Mouse (Mus musculus): ENCODE results near the gene Etv6. TPM values are rescaled to one million over a fixed set of nuclear protein-coding genes. Genes with fewer than 3 reads are reported as not detected.

Etv6 gene
- polyA plus RNA-seq, 1 experiment from 2014 or later: 14.7 TPM

- Histone ChIP-seq H3K27ac (peak overlapping the region; percentile 100), H3K27me3 (no peaks in the 10 kb centered on the region), H3K4me3 (peak overlapping the region; percentile 60), H3K4me1 (peaks cover 34% of the 10 kb centered on the region), H3K9ac (peak overlapping the region; percentile 97), H3K36me3 (no peaks in the 10 kb centered on the region), H3K4me2 (peak overlapping the region; percentile 68), H3K9me3 (no peaks in the 10 kb centered on the region)
- no peak for ATAC-seq (ENCODE audit: borderline replicate concordance, extremely low read depth, low FRiP score, low TSS enrichment)
- WGBS: under 1% methylated on average over 8 of the region's 8 CpGs
These were observed 1.1 kb upstream of the Etv6 start for GRCm38 (mm10) chr6:134034436-134034835.

GRCm38 (mm10) chr6:134034904-134035489 is 503 bp upstream of the Etv6 start:
- peak overlapping the region; percentile 100 for H3K27ac ChIP-seq
- H3K9me3 ChIP-seq: no peaks in the 10 kb centered on the region
- peak overlapping the region; percentile 97 for H3K9ac ChIP-seq
- peak overlapping the region; percentile 60 for H3K4me3 ChIP-seq
- H3K27me3 ChIP-seq: no peaks in the 10 kb centered on the region
- ATAC-seq (ENCODE audit: borderline replicate concordance, extremely low read depth, low FRiP score, low TSS enrichment): peak; percentile 93
- no peaks in the 10 kb centered on the region for H3K36me3 ChIP-seq
- H3K4me2 ChIP-seq: peak overlapping the region; percentile 68
- H3K4me1 ChIP-seq: peaks cover 37% of the 10 kb centered on the region
- under 1% methylated on average over 55 of the region's 55 CpGs for WGBS

- no peaks in the 10 kb centered on the region for H3K27me3 ChIP-seq
- H3K4me1 ChIP-seq: peaks cover 48% of the 10 kb centered on the region
- 2% methylated on average over 7 of the region's 8 CpGs for WGBS
- peak overlapping the region; percentile 60 for H3K4me3 ChIP-seq
- peak overlapping the region; percentile 97 for H3K9ac ChIP-seq
- peak overlapping the region; percentile 68 for H3K4me2 ChIP-seq
- H3K9me3 ChIP-seq: no peaks in the 10 kb centered on the region
- ATAC-seq (ENCODE audit: borderline replicate concordance, extremely low read depth, low FRiP score, low TSS enrichment): no peak
- H3K27ac ChIP-seq: peak overlapping the region; percentile 100
- no peaks in the 10 kb centered on the region for H3K36me3 ChIP-seq
These were observed 1.0 kb downstream of the Etv6 start for GRCm38 (mm10) chr6:134036491-134036911.

GRCm38 (mm10) chr6:134036951-134037431 is 1.5 kb downstream of the Etv6 start:
- H3K4me3 ChIP-seq: peak overlapping the region; percentile 60
- no peaks in the 10 kb centered on the region for H3K9me3 ChIP-seq
- WGBS: 2% methylated on average over 3 of the region's 3 CpGs
- H3K4me1 ChIP-seq: peaks cover 53% of the 10 kb centered on the region
- no peak for ATAC-seq (ENCODE audit: borderline replicate concordance, extremely low read depth, low FRiP score, low TSS enrichment)
- H3K9ac ChIP-seq: peak overlapping the region; percentile 97
- H3K27ac ChIP-seq: 0 out of 2 replicates have a peak overlapping the region, but pooled peaks have one; percentile 31
- H3K36me3 ChIP-seq: no peaks in the 10 kb centered on the region
- peak overlapping the region; percentile 68 for H3K4me2 ChIP-seq
- no peaks in the 10 kb centered on the region for H3K27me3 ChIP-seq

- Histone ChIP-seq H3K4me3 (peak overlapping the region; percentile 60), H3K27me3 (no peaks in the 10 kb centered on the region), H3K27ac (no peak overlapping the region), H3K4me1 (peaks cover 59% of the 10 kb centered on the region), H3K36me3 (no peaks in the 10 kb centered on the region), H3K4me2 (peak overlapping the region; percentile 68), H3K9ac (0 out of 2 replicates have a peak overlapping the region, but pooled peaks have one; percentile 10), H3K9me3 (no peaks in the 10 kb centered on the region)
- ATAC-seq (ENCODE audit: borderline replicate concordance, extremely low read depth, low FRiP score, low TSS enrichment): no peak
- WGBS: 16% methylated on average over 10 of the region's 10 CpGs
These were observed 2.5 kb downstream of the Etv6 start for GRCm38 (mm10) chr6:134037960-134038359.

- Histone ChIP-seq H3K27ac (no peak overlapping the region), H3K4me2 (peak overlapping the region; percentile 68)
These were observed 3.4 kb downstream of the Etv6 start for GRCm38 (mm10) chr6:134038881-134039280.

GRCm38 (mm10) chr6:134039351-134039750 is 3.9 kb downstream of the Etv6 start:
- no peaks in the 10 kb centered on the region for H3K27me3 ChIP-seq
- 0 out of 2 replicates have a peak overlapping the region, but pooled peaks have one; percentile 68 for H3K4me2 ChIP-seq
- H3K27ac ChIP-seq: no peak overlapping the region
- no peak overlapping the region for H3K4me3 ChIP-seq
- H3K9ac ChIP-seq: no peak overlapping the region
- H3K9me3 ChIP-seq: no peaks in the 10 kb centered on the region
- no peak for ATAC-seq (ENCODE audit: borderline replicate concordance, extremely low read depth, low FRiP score, low TSS enrichment)
- no peaks in the 10 kb centered on the region for H3K36me3 ChIP-seq
- 61% methylated on average over 8 of the region's 8 CpGs for WGBS
- peaks cover 65% of the 10 kb centered on the region for H3K4me1 ChIP-seq

More at GRCm38 (mm10) chr6:134038881-134039280, 3.4 kb downstream of the Etv6 start:
- Histone ChIP-seq H3K4me1 (peaks cover 65% of the 10 kb centered on the region), H3K9me3 (no peaks in the 10 kb centered on the region), H3K4me3 (no peak overlapping the region; the same call in 1 of the 2 replicates), H3K9ac (peak overlapping the region; percentile 4; the same call in 1 of the 2 replicates), H3K36me3 (no peaks in the 10 kb centered on the region), H3K27me3 (no peaks in the 10 kb centered on the region)
- ATAC-seq (ENCODE audit: borderline replicate concordance, extremely low read depth, low FRiP score, low TSS enrichment): no peak
- WGBS: 8% methylated on average over 6 of the region's 6 CpGs

GRCm38 (mm10) chr6:134040312-134040711 is 4.8 kb downstream of the Etv6 start:
- no peaks in the 10 kb centered on the region for H3K36me3 ChIP-seq
- no peak overlapping the region for H3K4me3 ChIP-seq
- no peak overlapping the region for H3K9ac ChIP-seq
- WGBS: 62% methylated on average over 3 of the region's 3 CpGs
- H3K9me3 ChIP-seq: no peaks in the 10 kb centered on the region
- H3K4me2 ChIP-seq: no peak overlapping the region
- no peaks in the 10 kb centered on the region for H3K27me3 ChIP-seq
- no peak overlapping the region for H3K27ac ChIP-seq
- peaks cover 74% of the 10 kb centered on the region for H3K4me1 ChIP-seq
- ATAC-seq (ENCODE audit: borderline replicate concordance, extremely low read depth, low FRiP score, low TSS enrichment): no peak

- ATAC-seq (ENCODE audit: borderline replicate concordance, extremely low read depth, low FRiP score, low TSS enrichment): no peak
- H3K36me3 ChIP-seq: no peaks in the 10 kb centered on the region
- H3K9me3 ChIP-seq: no peaks in the 10 kb centered on the region
- no peak overlapping the region for H3K4me3 ChIP-seq
- WGBS: 73% methylated on average over 7 of the region's 7 CpGs
- no peak overlapping the region for H3K9ac ChIP-seq
- no peak overlapping the region for H3K27ac ChIP-seq
- no peaks in the 10 kb centered on the region for H3K27me3 ChIP-seq
- no peak overlapping the region for H3K4me2 ChIP-seq
- H3K4me1 ChIP-seq: peaks cover 84% of the 10 kb centered on the region
These were observed 5.8 kb downstream of the Etv6 start for GRCm38 (mm10) chr6:134041286-134041685.

- Histone ChIP-seq H3K27ac (no peak overlapping the region), H3K9me3 (no peaks in the 10 kb centered on the region), H3K36me3 (no peaks in the 10 kb centered on the region), H3K9ac (no peak overlapping the region), H3K27me3 (no peaks in the 10 kb centered on the region), H3K4me2 (no peak overlapping the region), H3K4me1 (peaks cover 86% of the 10 kb centered on the region), H3K4me3 (no peak overlapping the region)
- 40% methylated on average over 12 of the region's 12 CpGs for WGBS
- ATAC-seq (ENCODE audit: borderline replicate concordance, extremely low read depth, low FRiP score, low TSS enrichment): no peak
These were observed 6.4 kb downstream of the Etv6 start for GRCm38 (mm10) chr6:134041916-134042315.

GRCm38 (mm10) chr6:134043545-134043944 is 8.0 kb downstream of the Etv6 start:
- WGBS: 28% methylated on average over 7 of the region's 7 CpGs
- H3K4me2 ChIP-seq: no peak overlapping the region
- no peaks in the 10 kb centered on the region for H3K9me3 ChIP-seq
- no peak for ATAC-seq (ENCODE audit: borderline replicate concordance, extremely low read depth, low FRiP score, low TSS enrichment)
- H3K27ac ChIP-seq: no peak overlapping the region
- H3K9ac ChIP-seq: no peak overlapping the region
- H3K27me3 ChIP-seq: no peaks in the 10 kb centered on the region
- no peak overlapping the region for H3K4me3 ChIP-seq
- H3K4me1 ChIP-seq: peaks cover 82% of the 10 kb centered on the region
- H3K36me3 ChIP-seq: no peaks in the 10 kb centered on the region

GRCm38 (mm10) chr6:134045092-134045868 is 9.8 kb downstream of the Etv6 start:
- Histone ChIP-seq H3K4me2 (no peak overlapping the region), H3K9me3 (no peaks in the 10 kb centered on the region)

More at GRCm38 (mm10) chr6:134045092-134045868, 9.8 kb downstream of the Etv6 start:
- Histone ChIP-seq H3K27ac (no peak overlapping the region), H3K4me1 (peaks cover 70% of the 10 kb centered on the region), H3K9ac (no peak overlapping the region), H3K27me3 (no peaks in the 10 kb centered on the region), H3K4me3 (no peak overlapping the region), H3K36me3 (no peaks in the 10 kb centered on the region)
- ATAC-seq (ENCODE audit: borderline replicate concordance, extremely low read depth, low FRiP score, low TSS enrichment): no peak
- 74% methylated on average over 9 of the region's 9 CpGs for WGBS

All from lung, embryonic 15.5 days (tissue).